Mouse (Mus musculus) kidney, embryonic 14.5 days (tissue): ENCODE measurements around the gene Lilra6. TPM values are rescaled to one million over a fixed set of nuclear protein-coding genes. Genes with fewer than 3 reads are reported as not detected.
"Not testable (repeated sequence)": the region's sequence is repeated elsewhere in the genome, so short reads cannot be mapped to it uniquely, and the experiment has no call there.

Source experiments
- ATAC-seq: fragments of 200-750 bp; cut with Nextera tagmentation; 2 replicates; pipeline ENCODE4 v1.8.0; 2017; ENCODE audit warnings: moderate number of reproducible peaks, mild to moderate bottlenecking, moderate TSS enrichment, moderate library complexity; ENCODE audit not compliant: low FRiP score, low TSS enrichment
- H3K27ac ChIP-seq: fragments of 300-500 bp; sonication (generic); 2 replicates; pipeline ENCODE4 v1.5.1; 2014; ENCODE audit warnings: low read depth, mild to moderate bottlenecking, low read length, moderate library complexity, mixed read lengths
- H3K27me3 ChIP-seq: fragments of 300-500 bp; sonication (generic); 2 replicates; pipeline ENCODE4 v1.6.1; 2014; ENCODE audit warnings: mild to moderate bottlenecking, low read length; ENCODE audit not compliant: control insufficient read depth, insufficient read depth
- H3K36me3 ChIP-seq: fragments of 300-500 bp; sonication (generic); 2 replicates; pipeline ENCODE4 v1.6.1; 2014; ENCODE audit warnings: low read length, mixed read lengths; ENCODE audit not compliant: control insufficient read depth, insufficient read depth
- H3K4me1 ChIP-seq: fragments of 300-500 bp; sonication (generic); 2 replicates; pipeline ENCODE4 v1.6.1; 2014; ENCODE audit warnings: low read length, mixed read lengths; ENCODE audit not compliant: control insufficient read depth, insufficient read depth
- H3K4me2 ChIP-seq: fragments of 300-500 bp; sonication (generic); replicated peaks from 2 replicates; pipeline ENCODE4 v1.6.1; 2014; ENCODE audit warnings: low read depth, mild to moderate bottlenecking, low read length
- H3K4me3 ChIP-seq: fragments of 300-500 bp; sonication (generic); 2 replicates; pipeline ENCODE4 v1.5.1; 2014; ENCODE audit warnings: mild to moderate bottlenecking, low read length
- H3K9ac ChIP-seq: fragments of 300-500 bp; sonication (generic); 2 replicates; pipeline ENCODE4 v1.6.1; 2014; ENCODE audit warnings: low read depth, mild to moderate bottlenecking, low read length, moderate library complexity
- H3K9me3 ChIP-seq: fragments of 300-500 bp; sonication (generic); 2 replicates; pipeline ENCODE4 v1.6.1; 2016; ENCODE audit warnings: low read length; ENCODE audit not compliant: control insufficient read depth
- WGBS: fragments of 180-500 bp; shearing (Covaris S2); extraction: QIAGEN DNeasy Blood & Tissue Kit; methylation state at CpG from one replicate; pipeline ENCODE4 v1.1.7; 2014; 5-methylcytosine and 5-hydroxymethylcytosine counted together
- polyA plus RNA-seq: library from polyadenylated mRNA; unstranded; fragments of >200 nt; fragmentation: Nextera tagmentation; extraction: Ambion mirVana; gene quantifications from 2 replicates; pipeline ENCODE4 v1.2.1, GENCODE M21; 2014

Lilra6 gene
- polyA plus RNA-seq, 1 experiment from 2014 or later: not detected

DNA sequence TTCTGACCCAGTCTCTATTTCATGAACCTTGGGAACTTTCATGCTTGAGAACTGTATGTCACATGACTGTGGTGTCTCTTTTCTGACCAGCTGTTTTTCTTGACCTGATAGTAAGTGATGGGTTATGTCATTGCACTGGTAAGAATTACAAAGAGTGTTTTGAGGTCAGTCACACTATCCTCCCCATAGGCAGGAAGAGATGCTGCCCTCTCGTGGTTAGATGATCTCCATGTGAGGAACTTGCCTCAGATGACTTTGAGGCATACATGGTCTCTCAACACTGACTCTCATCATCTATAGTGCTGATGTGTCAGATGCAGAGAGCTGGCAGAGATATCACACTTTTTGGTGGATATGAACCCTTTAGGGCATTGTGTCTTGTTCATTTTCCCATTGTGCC, 11.6 kb downstream of the Lilra6 start:
- no peak overlapping the region for H3K27ac ChIP-seq
- H3K36me3 ChIP-seq: no peaks in the 10 kb centered on the region
- no peaks in the 10 kb centered on the region for H3K4me1 ChIP-seq
- H3K4me3 ChIP-seq: no peak overlapping the region
- H3K4me2 ChIP-seq: no peak overlapping the region
- no peak for ATAC-seq
- WGBS: 10% methylated on average over 1 of the region's 1 CpGs
- no peaks in the 10 kb centered on the region for H3K9me3 ChIP-seq
- H3K9ac ChIP-seq: no peak overlapping the region
- H3K27me3 ChIP-seq: no peaks in the 10 kb centered on the region

DNA sequence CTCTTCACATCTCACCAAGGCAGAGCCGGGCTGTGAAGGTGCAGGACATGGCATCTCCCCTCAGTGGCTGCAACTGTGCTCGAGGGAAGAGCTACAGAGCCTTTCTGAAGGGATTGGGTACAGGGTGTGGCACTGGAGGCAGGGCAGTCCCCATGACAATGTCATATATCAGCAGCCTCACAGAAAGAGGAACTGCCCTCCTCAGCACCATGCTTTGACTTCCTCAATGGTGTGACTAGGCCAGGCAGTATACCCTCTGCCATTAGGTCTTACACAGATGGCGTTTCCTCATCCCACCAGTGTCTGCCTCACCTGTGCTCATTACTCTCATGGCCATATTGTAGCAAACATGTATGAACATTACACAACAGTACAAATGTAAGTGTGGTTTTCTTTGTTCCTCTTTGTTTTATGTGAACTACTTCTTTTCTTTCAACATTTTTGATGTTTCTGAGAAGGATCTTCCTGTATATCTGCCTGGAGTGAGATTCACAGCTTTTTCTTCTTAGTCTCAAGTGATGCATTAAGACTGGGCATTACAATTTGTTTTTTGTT, 17.2 kb downstream of the Lilra6 start, which contains the start of gene Gm14548:
Gene Gm14548 (minus strand): TSS at position 85 of the 555 bp plus-strand sequence.
- not testable (repeated sequence) for H3K4me1 ChIP-seq, ATAC-seq, H3K9ac ChIP-seq, H3K4me3 ChIP-seq, H3K27me3 ChIP-seq, H3K27ac ChIP-seq, H3K9me3 ChIP-seq, H3K36me3 ChIP-seq, H3K4me2 ChIP-seq
- 55% methylated on average over 3 of the region's 3 CpGs for WGBS

DNA sequence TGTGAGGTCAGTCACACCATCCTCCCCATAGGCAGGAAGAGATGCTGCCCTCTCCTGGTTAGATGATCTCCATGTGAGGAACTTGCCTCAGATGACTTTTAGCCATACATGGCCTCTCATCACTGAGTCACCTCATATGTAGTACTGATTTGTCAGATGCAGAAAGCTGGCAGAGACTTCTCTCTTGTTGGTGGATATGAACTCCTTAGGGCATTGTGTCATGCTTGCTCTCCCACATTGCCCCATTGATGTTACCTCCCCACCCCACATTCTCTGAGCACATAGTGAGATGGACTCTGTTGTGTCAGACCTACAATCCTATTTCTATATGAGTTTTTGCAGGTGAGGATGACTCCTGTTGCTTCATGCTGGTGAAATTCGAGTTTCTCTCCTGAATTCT, 40.3 kb downstream of the Lilra6 start:
- H3K4me3 ChIP-seq, ATAC-seq, H3K4me2 ChIP-seq, H3K4me1 ChIP-seq, H3K9me3 ChIP-seq, H3K27ac ChIP-seq, H3K9ac ChIP-seq, H3K36me3 ChIP-seq, H3K27me3 ChIP-seq: not testable (repeated sequence)
- WGBS: no CpG with 5 or more reads among the region's 1 CpGs

Other genes starting within 250 kb of the Lilra6 start
- gene Leng1, start 249.7 kb downstream of the Lilra6 start, polyA plus RNA-seq: 12.2 and 12.6 TPM in 2 replicates
- gene Tmc4, start 237.9 kb downstream of the Lilra6 start, polyA plus RNA-seq: 18.0 and 19.9 TPM in 2 replicates
- 287 and 317 TPM in 2 replicates for gene Tsen34, start 222.6 kb downstream of the Lilra6 start, polyA plus RNA-seq
- 32.0 and 45.0 TPM in 2 replicates for gene Mboat7, start 222.0 kb downstream of the Lilra6 start, polyA plus RNA-seq
- 1,617 and 1,895 TPM in 2 replicates for gene Rps9, start 211.5 kb downstream of the Lilra6 start, polyA plus RNA-seq
- gene Pirb, start 195.1 kb downstream of the Lilra6 start, polyA plus RNA-seq: 0.19 and 0.87 TPM in 2 replicates
- gene Gm15448, start 89.8 kb downstream of the Lilra6 start, polyA plus RNA-seq: not detected in 2 replicates
- 0.09 TPM in 1 of 2 replicates, not detected in the other for gene Pira2, start 70.5 kb downstream of the Lilra6 start, polyA plus RNA-seq
- 0.09 TPM in 1 of 2 replicates, not detected in the other for gene Gm14548, start 17.4 kb downstream of the Lilra6 start, polyA plus RNA-seq
- gene Lair1, start 147.7 kb upstream of the Lilra6 start, polyA plus RNA-seq: 0.63 and 1.4 TPM in 2 replicates
- gene Ttyh1, start 203.9 kb upstream of the Lilra6 start, polyA plus RNA-seq: 1.2 and 1.5 TPM in 2 replicates
- 45.0 and 48.7 TPM in 2 replicates for gene Leng8, start 221.5 kb upstream of the Lilra6 start, polyA plus RNA-seq
- gene Leng9, start 234.9 kb upstream of the Lilra6 start, polyA plus RNA-seq: 1.8 and 2.5 TPM in 2 replicates
- gene Cdc42ep5, start 249.4 kb upstream of the Lilra6 start, polyA plus RNA-seq: 30.3 and 34.3 TPM in 2 replicates